Mouse (Mus musculus) small intestine, adult 2 months (tissue): ENCODE data around the gene Sarnp. TPM values are rescaled to one million over a fixed set of nuclear protein-coding genes. Genes with fewer than 3 reads are reported as not detected.
A peak's percentile ranks its signal among the peaks of the same experiment; 100 is the strongest.

Source experiments
- H3K27ac ChIP-seq: fragments of 200-500 bp; 2 replicates; pipeline ENCODE4 v1.5.1; 2012; ENCODE audit warnings: low read depth, low read length, control low read depth, inconsistent platforms; ENCODE audit not compliant: insufficient read depth
- H3K27me3 ChIP-seq: fragments of 200-500 bp; 2 replicates; pipeline ENCODE4 v1.6.1; 2012; ENCODE audit warnings: mild to moderate bottlenecking, moderate library complexity, low read length, inconsistent platforms; ENCODE audit not compliant: control insufficient read depth, insufficient read depth
- H3K36me3 ChIP-seq: fragments of 200-500 bp; 2 replicates; pipeline ENCODE4 v1.6.1; 2012; ENCODE audit warnings: mild to moderate bottlenecking, low read length, control low read depth, inconsistent platforms; ENCODE audit not compliant: control insufficient read depth, insufficient read depth
- H3K4me1 ChIP-seq: fragments of 200-500 bp; 2 replicates; pipeline ENCODE4 v1.6.1; 2012; ENCODE audit warnings: low read length, inconsistent platforms, mixed read lengths; ENCODE audit not compliant: control insufficient read depth, insufficient read depth, insufficient read length
- H3K4me3 ChIP-seq: fragments of 200-500 bp; 2 replicates; pipeline ENCODE4 v1.5.1; 2012; ENCODE audit warnings: low read depth, mild to moderate bottlenecking, control low read depth, inconsistent platforms, low read length, moderate library complexity
- CTCF ChIP-seq: fragments of 200-500 bp; IDR thresholded peaks from 2 replicates; pipeline ENCODE4 v1.5.1; 2012; ENCODE audit warnings: low read depth, mild to moderate bottlenecking, control low read depth, inconsistent platforms, low read length, moderate library complexity, mixed read lengths; ENCODE audit not compliant: insufficient replicate concordance, insufficient read length; ENCODE audit errors: extremely low read depth
- POLR2A ChIP-seq: fragments of 200-500 bp; IDR thresholded peaks from 2 replicates; pipeline ENCODE4 v1.6.1; 2012; ENCODE audit warnings: low read depth, mild to moderate bottlenecking, control low read depth, inconsistent platforms, low read length, moderate library complexity
- WGBS: fragments of 180-500 bp; shearing (Covaris S2); methylation state at CpG from one replicate; pipeline ENCODE4 v1.1.7; 2018; 5-methylcytosine and 5-hydroxymethylcytosine counted together
- polyA plus RNA-seq: library from polyadenylated mRNA; depleted of rRNA; stranded (reverse); fragments of >200 nt; gene quantifications from 2 replicates; pipeline ENCODE4 v1.2.3, GENCODE M21; 2012

The Sarnp gene
- polyA plus RNA-seq, 1 experiment: 0.89 TPM

- Histone ChIP-seq H3K27me3 (no peaks in the 10 kb centered on the region; the same call in 1 of the 2 replicates), H3K36me3 (peaks cover 5% of the 10 kb centered on the region), H3K27ac (peak overlapping the region; percentile 88), H3K4me3 (peak overlapping the region; percentile 100), H3K4me1 (peaks cover 7% of the 10 kb centered on the region; the same call in 1 of the 2 replicates)
- 19% methylated on average over 13 of the region's 13 CpGs for WGBS
- no peak; the same call in 1 of the 2 replicates for TF ChIP-seq POLR2A
Measured at GRCm38 (mm10) chr10:128908778-128909448, 91.8 kb downstream of the Sarnp start.

GRCm38 (mm10) chr10:128909567-128910028, 92.5 kb downstream of the Sarnp start:
- Histone ChIP-seq H3K27ac (peak overlapping the region; percentile 90), H3K36me3 (peaks cover 11% of the 10 kb centered on the region), H3K4me1 (peaks cover 3% of the 10 kb centered on the region; the same call in 1 of the 2 replicates), H3K27me3 (no peaks in the 10 kb centered on the region; the same call in 1 of the 2 replicates), H3K4me3 (peak overlapping the region; percentile 100)
- no peak for TF ChIP-seq CTCF
- TF ChIP-seq POLR2A: peak; percentile 70
- WGBS: 2% methylated on average over 34 of the region's 41 CpGs

- no peak for TF ChIP-seq CTCF
- TF ChIP-seq POLR2A: no peak
- H3K36me3 ChIP-seq: peaks cover 15% of the 10 kb centered on the region
- 2% methylated on average over 66 of the region's 66 CpGs for WGBS
- no peaks in the 10 kb centered on the region; the same call in 1 of the 2 replicates for H3K27me3 ChIP-seq
- H3K4me1 ChIP-seq: peaks cover 3% of the 10 kb centered on the region; the same call in 1 of the 2 replicates
- peak overlapping the region; percentile 90 for H3K27ac ChIP-seq
- H3K4me3 ChIP-seq: peak overlapping the region; percentile 100
Measured at GRCm38 (mm10) chr10:128910066-128910841, 93.1 kb downstream of the Sarnp start.

- Histone ChIP-seq H3K4me3 (peak overlapping the region; percentile 100), H3K27me3 (no peaks in the 10 kb centered on the region; the same call in 1 of the 2 replicates), H3K27ac (no peak overlapping the region), H3K36me3 (peaks cover 17% of the 10 kb centered on the region), H3K4me1 (peaks cover 3% of the 10 kb centered on the region; the same call in 1 of the 2 replicates)
- TF ChIP-seq CTCF (no peak), POLR2A (no peak)
- WGBS: 90% methylated on average over 6 of the region's 6 CpGs
Measured at GRCm38 (mm10) chr10:128911430-128911829, 94.3 kb downstream of the Sarnp start.

GRCm38 (mm10) chr10:128912268-128912667, 95.1 kb downstream of the Sarnp start:
- no peaks in the 10 kb centered on the region; the same call in 1 of the 2 replicates for H3K27me3 ChIP-seq
- peaks cover 3% of the 10 kb centered on the region; the same call in 1 of the 2 replicates for H3K4me1 ChIP-seq
- 80% methylated on average over 4 of the region's 4 CpGs for WGBS
- peaks cover 21% of the 10 kb centered on the region for H3K36me3 ChIP-seq
- no peak overlapping the region for H3K27ac ChIP-seq
- H3K4me3 ChIP-seq: no peak overlapping the region
- TF ChIP-seq CTCF: no peak
- TF ChIP-seq POLR2A: no peak

- peaks cover 4% of the 10 kb centered on the region; the same call in 1 of the 2 replicates for H3K4me1 ChIP-seq
- no peak overlapping the region for H3K27ac ChIP-seq
- H3K36me3 ChIP-seq: peaks cover 25% of the 10 kb centered on the region
- TF ChIP-seq POLR2A (no peak), CTCF (no peak)
- 83% methylated on average over 4 of the region's 4 CpGs for WGBS
- H3K27me3 ChIP-seq: no peaks in the 10 kb centered on the region; the same call in 1 of the 2 replicates
- no peak overlapping the region for H3K4me3 ChIP-seq
Measured at GRCm38 (mm10) chr10:128912791-128913190, 95.7 kb downstream of the Sarnp start.

GRCm38 (mm10) chr10:128913219-128913618, 96.1 kb downstream of the Sarnp start:
- peaks cover 6% of the 10 kb centered on the region for H3K4me1 ChIP-seq
- H3K27me3 ChIP-seq: no peaks in the 10 kb centered on the region; the same call in 1 of the 2 replicates
- no peak overlapping the region for H3K4me3 ChIP-seq
- H3K36me3 ChIP-seq: peaks cover 27% of the 10 kb centered on the region
- 8% methylated on average over 5 of the region's 5 CpGs for WGBS
- no peak for TF ChIP-seq POLR2A
- TF ChIP-seq CTCF: peak; percentile 97; the same call in 1 of the 2 replicates
- no peak overlapping the region for H3K27ac ChIP-seq
